Mouse (Mus musculus) brown adipose tissue, adult 24 weeks (tissue): ENCODE measurements at regions not wholly inside any gene's neighbourhood (a gene's known extent, or its start where the extent isn't known, plus 50 kb on each side); places are given as distances from the start of the nearest gene placed in this dataset.

Source experiments
- H3K27ac ChIP-seq: fragments of 200-500 bp; replicated peaks from 2 replicates; pipeline ENCODE4 v1.5.1; 2012; ENCODE audit warnings: low read depth, mild to moderate bottlenecking, low read length
- H3K4me1 ChIP-seq: fragments of 200-500 bp; 2 replicates; pipeline ENCODE4 v1.6.1; 2012; ENCODE audit warnings: low read length, mixed read lengths; ENCODE audit not compliant: control insufficient read depth, insufficient read depth, insufficient read length
- H3K4me3 ChIP-seq: fragments of 200-500 bp; 2 replicates; pipeline ENCODE4 v1.5.1; 2012; ENCODE audit warnings: low read depth, mild to moderate bottlenecking, low read length, moderate library complexity; ENCODE audit not compliant: insufficient read depth

DNA sequence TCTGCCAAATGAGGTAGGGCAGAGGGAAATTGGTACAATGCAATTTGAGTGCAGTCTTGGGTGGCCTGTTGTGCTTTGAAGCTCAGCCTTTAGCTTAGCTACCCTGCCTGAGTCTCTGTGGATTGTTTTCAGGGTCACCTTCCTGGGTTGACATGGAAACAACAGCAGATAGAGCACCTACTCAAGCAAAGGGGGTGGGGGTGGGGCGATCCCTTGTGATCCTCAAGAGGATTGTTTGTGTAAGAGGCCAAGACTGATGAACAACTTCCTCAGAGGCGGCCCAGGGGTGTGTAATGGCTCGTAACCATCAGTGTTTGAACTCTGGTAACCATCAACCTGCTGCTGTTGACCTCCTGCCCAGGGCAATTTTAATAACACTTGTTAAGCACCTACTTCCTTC is 187.8 kb upstream of the Tle4 start:
- no peak overlapping the region for H3K4me3 ChIP-seq
- H3K4me1 ChIP-seq: no peaks in the 10 kb centered on the region
- H3K27ac ChIP-seq: no peak overlapping the region

DNA sequence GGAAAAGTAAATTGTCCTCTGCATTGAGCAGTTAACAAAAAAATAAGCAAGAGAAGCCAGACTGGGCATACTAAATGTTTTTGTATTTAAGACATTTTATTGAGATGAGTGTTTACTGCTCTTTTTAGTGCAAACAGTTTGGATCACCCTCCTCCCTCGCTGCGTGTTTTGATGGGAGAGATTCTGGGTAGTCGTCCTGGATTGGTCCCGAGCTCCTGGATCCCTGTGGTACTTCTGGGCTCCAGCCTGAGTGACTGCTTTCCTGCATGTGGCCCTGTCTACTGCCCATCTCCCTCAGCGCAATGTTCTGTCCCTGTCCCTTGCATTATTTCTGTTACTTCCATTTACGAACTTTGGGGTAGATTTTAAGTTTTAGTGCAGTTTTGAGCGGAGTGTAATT is 179.9 kb upstream of the Tle4 start:
- no peak overlapping the region for H3K4me3 ChIP-seq
- H3K4me1 ChIP-seq: no peaks in the 10 kb centered on the region
- no peak overlapping the region for H3K27ac ChIP-seq

DNA sequence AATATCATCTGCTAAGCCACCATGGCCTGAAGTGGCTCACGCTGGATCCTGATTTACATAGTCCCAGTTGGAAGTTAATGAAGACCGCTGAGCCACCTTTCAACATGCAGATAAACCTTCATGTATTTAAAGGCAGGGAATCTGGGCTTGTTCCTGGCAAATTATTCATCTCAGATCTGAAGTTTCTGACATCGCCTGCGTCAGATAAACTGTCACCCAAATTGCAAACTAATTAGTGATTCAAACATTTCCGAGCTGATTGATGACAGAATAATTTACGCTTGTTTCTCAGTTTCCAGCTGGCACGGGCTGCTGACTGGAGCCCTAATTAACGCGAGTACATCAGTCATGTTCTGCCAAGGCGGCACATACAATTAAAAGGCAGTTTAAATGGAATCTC is 179.3 kb upstream of the Tle4 start:
- Histone ChIP-seq H3K4me1 (no peaks in the 10 kb centered on the region), H3K4me3 (no peak overlapping the region), H3K27ac (no peak overlapping the region)

DNA sequence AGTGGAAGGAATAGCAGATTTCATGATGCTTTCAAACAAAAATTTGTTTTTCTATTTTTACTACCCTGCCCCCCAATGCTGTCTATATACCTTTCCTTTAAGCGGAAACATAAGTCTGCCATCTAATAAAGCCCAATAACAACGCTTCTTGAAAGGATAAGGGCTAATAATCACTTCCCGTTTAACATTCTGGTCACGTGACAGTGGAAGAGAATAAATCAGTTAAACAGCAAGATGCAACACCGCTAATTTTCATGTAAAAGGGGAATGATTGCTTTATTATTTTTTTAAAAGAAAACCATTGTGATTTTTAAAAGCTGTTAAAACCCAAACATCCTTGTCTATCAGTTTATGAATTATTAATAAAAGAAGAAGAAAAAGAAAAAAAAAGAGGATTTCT is 178.9 kb upstream of the Tle4 start:
- Histone ChIP-seq H3K27ac (no peak overlapping the region), H3K4me3 (no peak overlapping the region), H3K4me1 (no peaks in the 10 kb centered on the region)

DNA sequence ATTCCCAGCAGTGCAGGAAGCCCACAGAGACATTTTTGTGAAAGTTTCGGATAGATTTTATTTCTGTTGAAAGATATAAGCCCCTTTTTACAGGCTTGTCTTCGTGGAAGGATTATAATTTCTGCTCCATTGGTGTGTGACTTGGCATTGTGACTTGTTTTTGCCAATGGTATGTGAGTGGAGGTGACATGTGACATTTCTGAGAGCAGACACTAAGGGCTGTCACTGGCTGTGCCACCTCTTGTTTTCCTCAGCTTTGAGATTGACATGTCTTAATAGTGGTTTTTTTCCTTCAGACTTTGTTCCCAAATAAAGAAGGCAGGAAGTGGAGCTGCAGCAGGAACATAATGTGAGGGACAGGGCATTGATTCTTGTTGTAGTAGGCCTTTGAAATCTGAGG is 174.9 kb upstream of the Tle4 start:
- H3K4me1 ChIP-seq: no peaks in the 10 kb centered on the region
- H3K4me3 ChIP-seq: no peak overlapping the region
- no peak overlapping the region for H3K27ac ChIP-seq

DNA sequence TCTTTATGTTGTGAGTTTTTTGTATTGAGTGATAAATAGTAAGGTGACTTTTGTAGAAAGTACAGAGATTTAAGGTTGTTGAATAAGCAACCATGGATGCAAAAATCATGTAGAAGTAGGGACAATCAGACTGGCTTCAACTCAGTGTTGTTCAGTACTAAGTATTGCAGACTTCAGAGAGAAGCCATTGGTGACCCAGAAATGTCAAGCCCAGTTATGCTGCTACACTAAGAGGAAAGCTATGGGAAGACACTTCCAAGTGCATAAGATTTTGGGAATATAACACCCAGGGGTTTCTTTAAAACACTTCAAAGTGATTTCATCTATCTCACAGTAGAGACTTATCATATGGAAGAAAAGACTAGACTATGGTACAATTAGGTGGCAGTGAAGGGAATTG is 154.8 kb upstream of the Tle4 start:
- Histone ChIP-seq H3K4me3 (no peak overlapping the region), H3K27ac (no peak overlapping the region), H3K4me1 (no peaks in the 10 kb centered on the region)

DNA sequence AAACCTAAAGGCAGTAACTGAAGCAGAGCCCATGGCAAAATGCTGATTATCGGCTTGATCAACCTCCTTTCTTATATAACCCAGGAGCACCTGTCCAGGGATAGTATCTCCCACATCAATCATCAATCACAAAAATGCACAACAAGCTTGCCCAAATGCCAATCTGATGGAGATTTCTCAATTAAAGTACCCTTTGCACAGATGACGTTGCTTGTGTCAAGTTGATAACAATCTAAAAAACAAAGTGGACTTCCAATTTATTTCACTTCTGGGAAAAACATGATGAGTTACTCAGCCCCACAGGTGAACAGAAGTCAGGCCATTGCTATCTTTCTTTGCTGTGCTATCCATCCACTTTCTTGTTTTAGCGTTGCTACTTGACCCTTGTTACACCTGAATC is 144.5 kb upstream of the Tle4 start:
- Histone ChIP-seq H3K4me1 (no peaks in the 10 kb centered on the region), H3K4me3 (no peak overlapping the region), H3K27ac (no peak overlapping the region)

DNA sequence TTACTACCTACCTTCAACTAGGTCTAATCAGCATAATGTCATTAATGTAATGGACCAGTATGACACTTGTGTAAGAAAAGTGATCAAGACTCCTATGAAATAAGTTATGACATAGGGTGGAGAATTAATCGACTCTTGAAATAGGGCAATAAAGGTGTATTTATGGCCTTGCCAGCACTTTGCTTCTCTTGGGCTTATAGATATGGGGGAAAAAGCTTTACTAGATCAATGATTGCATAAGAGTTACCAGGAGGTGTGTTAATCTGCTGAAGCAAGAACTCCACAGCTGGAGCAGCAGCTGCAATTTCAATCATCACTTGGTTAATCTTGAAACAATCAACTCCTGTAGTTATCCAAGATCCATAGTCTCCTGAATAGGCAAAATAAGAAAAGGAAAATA is 143.1 kb upstream of the Tle4 start:
- no peak overlapping the region for H3K27ac ChIP-seq
- H3K4me1 ChIP-seq: no peaks in the 10 kb centered on the region
- no peak overlapping the region for H3K4me3 ChIP-seq

DNA sequence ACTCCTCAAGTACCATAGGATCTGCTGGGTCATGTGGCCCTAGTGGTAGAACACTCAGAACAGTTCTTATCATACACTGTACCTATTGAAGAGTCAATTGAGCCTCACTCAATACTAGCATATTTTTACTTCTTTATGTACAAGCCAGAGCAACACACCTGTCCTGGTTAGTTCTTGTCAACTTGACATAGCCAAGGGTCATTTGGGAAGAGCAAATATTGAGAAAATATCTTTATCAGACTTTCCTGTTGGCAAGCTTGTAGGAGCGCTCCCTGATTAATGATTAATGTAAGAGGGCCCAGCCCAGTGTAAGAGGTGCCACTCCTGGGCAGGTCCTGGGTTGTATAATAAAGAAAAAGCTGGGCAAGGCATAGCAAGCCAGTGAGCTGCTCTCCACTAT is 142.3 kb upstream of the Tle4 start:
- Histone ChIP-seq H3K4me1 (no peaks in the 10 kb centered on the region), H3K27ac (no peak overlapping the region), H3K4me3 (no peak overlapping the region)

DNA sequence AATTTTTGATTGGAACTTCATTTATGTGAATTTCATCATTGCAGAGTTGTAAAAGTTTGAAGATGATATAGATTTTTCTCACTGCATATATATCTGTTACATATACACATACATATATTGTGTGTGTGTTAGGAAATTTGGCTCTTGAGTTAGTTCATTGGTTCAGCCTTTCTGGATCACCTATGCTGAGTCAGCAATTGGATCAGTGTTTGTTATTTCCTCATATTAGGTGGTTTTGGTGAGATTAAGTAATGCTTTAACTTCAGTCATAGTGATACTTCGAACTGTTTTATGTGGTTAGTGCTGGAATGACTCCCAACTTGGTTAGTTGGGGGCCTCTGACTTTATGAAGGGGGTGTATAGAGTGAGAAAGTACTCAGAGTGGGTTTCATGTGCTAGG is 138.7 kb upstream of the Tle4 start:
- H3K4me3 ChIP-seq: no peak overlapping the region
- no peak overlapping the region for H3K27ac ChIP-seq
- H3K4me1 ChIP-seq: no peaks in the 10 kb centered on the region

DNA sequence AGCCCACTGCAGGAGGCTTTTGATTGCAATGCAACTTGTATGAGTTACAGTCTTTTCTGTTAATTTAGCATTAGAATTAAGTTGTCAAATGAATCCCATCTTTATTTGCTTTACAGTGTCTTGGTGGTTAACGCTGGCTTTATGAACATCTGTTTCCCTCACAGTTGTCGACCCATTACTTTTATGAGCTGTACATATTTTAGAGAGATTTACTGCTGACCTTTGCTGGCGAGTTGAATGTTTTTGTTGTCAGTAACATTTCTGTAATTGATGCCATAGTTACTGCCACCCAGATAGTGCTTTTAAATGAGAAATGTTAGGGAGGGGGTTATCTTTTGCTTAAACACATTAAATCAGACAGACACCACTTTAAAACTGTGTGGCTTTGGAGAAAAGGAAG is 127.5 kb upstream of the Tle4 start:
- H3K4me1 ChIP-seq: no peaks in the 10 kb centered on the region
- no peak overlapping the region for H3K27ac ChIP-seq
- no peak overlapping the region for H3K4me3 ChIP-seq

DNA sequence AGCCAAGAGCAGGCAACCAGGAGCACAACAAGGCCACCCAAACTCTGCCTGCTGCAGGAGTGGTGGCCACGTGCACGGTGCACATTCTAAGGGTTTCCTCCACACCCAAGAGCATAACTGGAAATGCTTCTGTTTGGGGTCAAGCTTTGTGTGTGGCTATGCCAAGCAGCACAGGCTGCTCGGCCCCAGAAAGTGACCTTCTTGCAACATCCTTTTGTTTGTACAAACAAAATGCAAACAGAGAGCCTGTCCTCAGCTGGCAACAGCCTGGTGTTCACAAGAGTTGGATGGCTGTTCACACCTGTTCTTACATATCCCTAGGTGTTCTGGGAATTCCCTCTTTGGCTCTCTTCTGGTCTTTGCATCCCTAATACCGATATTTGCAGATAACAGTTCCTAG is 126.8 kb upstream of the Tle4 start:
- H3K4me1 ChIP-seq: no peaks in the 10 kb centered on the region
- H3K4me3 ChIP-seq: no peak overlapping the region
- H3K27ac ChIP-seq: no peak overlapping the region

DNA sequence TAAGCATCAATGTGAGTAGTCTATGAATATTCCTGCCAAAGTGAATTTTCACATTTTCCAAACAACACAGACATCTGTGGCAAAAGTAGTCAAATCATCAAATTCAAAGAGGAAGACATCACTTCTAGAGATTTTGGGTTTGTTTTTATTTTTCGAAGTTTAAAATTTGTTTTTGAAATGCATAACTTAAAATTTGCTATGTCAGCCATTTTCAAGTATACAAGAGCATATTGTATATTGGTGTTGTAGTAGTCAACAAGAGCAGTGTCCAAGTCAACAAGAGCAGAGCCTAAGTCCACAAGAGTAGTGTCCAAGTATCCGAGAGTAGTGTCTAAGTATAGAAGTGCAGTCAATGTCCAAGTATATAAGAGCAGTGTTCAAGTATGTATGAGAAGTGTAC is 107.9 kb upstream of the Tle4 start:
- Histone ChIP-seq H3K27ac (no peak overlapping the region), H3K4me3 (no peak overlapping the region), H3K4me1 (no peaks in the 10 kb centered on the region)

DNA sequence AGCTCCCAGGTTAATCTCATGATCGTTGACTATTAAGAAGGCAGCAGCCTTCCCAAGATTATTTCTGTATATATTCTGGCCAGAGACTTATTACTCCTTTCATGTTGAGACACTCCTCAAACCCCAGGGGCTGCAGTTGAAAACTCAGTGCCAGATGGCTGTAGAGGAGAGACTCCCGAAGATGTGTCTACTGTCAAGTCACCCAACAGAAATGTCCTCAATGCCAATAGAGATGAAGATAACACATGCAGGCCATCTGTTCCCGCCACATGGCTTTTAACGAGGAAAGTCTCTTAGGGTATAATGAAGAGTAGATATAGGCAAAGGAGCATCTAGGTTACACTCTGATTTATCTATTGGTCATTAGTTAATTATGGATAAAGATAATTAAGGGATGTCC is 103.3 kb upstream of the Tle4 start:
- Histone ChIP-seq H3K4me3 (no peak overlapping the region), H3K4me1 (no peaks in the 10 kb centered on the region), H3K27ac (no peak overlapping the region)

DNA sequence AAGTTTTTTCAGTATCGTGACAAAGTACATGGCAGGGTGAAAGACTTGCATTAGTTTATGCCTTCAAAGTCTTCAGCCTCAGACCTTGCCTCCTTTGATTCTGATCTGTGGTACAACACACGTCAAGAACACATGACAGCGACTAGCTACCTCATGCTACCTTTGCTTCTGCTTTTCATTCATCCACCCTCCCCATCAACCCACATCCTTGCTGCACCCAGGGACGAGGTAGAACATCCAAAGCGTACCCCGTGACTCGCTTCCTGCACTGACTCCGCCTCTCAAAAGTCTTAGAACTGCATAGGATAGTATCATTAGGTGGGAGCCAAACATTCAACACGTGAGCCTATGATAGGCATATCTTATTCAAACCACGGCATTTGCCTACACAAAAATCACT is 97.5 kb upstream of the Tle4 start:
- Histone ChIP-seq H3K27ac (no peak overlapping the region), H3K4me3 (no peak overlapping the region), H3K4me1 (no peaks in the 10 kb centered on the region)

DNA sequence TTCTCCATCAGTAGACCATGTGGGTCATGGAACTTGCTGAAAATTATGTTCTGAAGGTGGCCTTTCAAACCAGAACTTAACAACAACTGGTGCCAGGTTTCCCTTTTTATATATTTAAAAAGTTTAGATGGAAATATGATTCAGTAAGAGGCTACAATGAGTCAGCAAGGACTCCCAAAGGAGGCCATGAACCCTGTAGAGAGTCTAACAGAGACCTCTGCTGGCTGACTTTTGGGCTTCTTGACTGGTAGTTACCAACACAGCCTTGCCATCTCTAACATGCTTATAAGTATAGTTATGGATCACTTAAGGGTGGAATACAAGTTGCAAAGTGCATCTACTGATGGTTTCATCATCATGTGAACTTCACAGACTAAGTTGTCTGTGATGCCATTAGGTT is 94.3 kb upstream of the Tle4 start:
- Histone ChIP-seq H3K27ac (no peak overlapping the region), H3K4me3 (no peak overlapping the region), H3K4me1 (no peaks in the 10 kb centered on the region)

DNA sequence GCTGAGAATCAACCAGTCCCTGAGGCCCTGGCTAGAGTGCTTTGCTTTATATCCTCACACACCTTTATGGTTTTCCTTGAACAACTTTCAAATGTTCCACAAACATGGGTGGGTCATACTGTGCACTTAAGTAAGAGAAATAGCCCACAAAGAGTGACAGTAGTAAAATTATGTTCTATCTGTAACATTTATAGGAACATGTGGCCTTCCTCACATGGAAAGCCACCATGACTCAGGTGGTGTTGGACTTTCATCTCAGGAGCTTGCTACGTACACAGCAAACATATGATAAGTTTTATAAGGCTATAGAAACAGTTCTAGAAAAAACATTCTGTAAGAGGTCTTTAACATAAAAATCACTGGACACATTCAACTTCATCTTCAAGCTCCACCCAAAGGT is 87.8 kb upstream of the Tle4 start:
- no peak overlapping the region for H3K27ac ChIP-seq
- no peak overlapping the region for H3K4me3 ChIP-seq
- no peaks in the 10 kb centered on the region for H3K4me1 ChIP-seq
